Mouse (Mus musculus) olfactory bulb, adult 2 months (tissue): ENCODE measurements around the gene Creb3.

Experiments
- CTCF ChIP-seq: fragments of 200-500 bp; IDR thresholded peaks from 2 replicates; pipeline ENCODE4 v1.5.1; 2012; ENCODE audit warnings: low read depth, mild to moderate bottlenecking, low read length, moderate library complexity; ENCODE audit not compliant: insufficient read depth
- POLR2A ChIP-seq: fragments of 200-500 bp; IDR thresholded peaks from 2 replicates; pipeline ENCODE4 v1.6.1; 2012; ENCODE audit warnings: mild to moderate bottlenecking, low read depth, low read length, moderate library complexity; ENCODE audit not compliant: insufficient read depth

GRCm38 (mm10) chr4:43580721-43581120 is 18.6 kb downstream of the Creb3 start:
- TF ChIP-seq CTCF (no peak), POLR2A (no peak)
